In genomic region chr17:23664556-23665021, GRCm38 (mm10) we compare ENCODE assay signal across 9 mouse cellular contexts. TPM values are rescaled to one million over a fixed set of nuclear protein-coding genes. Genes with fewer than 3 reads are reported as not detected.
DNase-seq lines count a peak whose midpoint lies in the region; ATAC-seq and TF ChIP-seq lines count a peak whose summit lies in the region.
"Had no signal": no experiment of that assay in that cellular context is flagged by ENCODE, and none has a peak within 500 bp of the region (broad histone marks: within the 10 kb centered on the region; RNA-seq: fewer than 3 reads in every experiment).

No protein-coding gene starts in this region.

- no peak overlapping the region for H3K4me3 ChIP-seq in cortical plate, adult 2 months (ENCODE audit: insufficient read depth, low read length)
- no peak overlapping the region for H3K4me3 ChIP-seq in intestine, postnatal 0 days (ENCODE audit: low read depth, low read length)
- H3K4me3 ChIP-seq in neural tube, embryonic 15.5 days (replicated peaks) = no peak overlapping the region

- H3K36me3 ChIP-seq in intestine, postnatal 0 days (ENCODE audit: control insufficient read depth, insufficient read depth) = peaks cover 42% of the 10 kb centered on the region
- peaks cover 31% of the 10 kb centered on the region for H3K36me3 ChIP-seq in neural tube, embryonic 15.5 days

- DNase-seq in cerebellum, postnatal 10 days = peak; percentile 55 to 70
- DNase-seq in cerebellum, adult 18-20 months = no peak
- DNase-seq in 416B (ENCODE audit: low read depth) = peak; percentile 61
- DNase-seq in right cerebral cortex, postnatal 36 days (ENCODE audit: low spot score in 2 of 2) = no peak
- DNase-seq in adrenal gland, postnatal 4 days (ENCODE audit: low spot score in 2 of 2) = no peak

- H3K9ac ChIP-seq in intestine, postnatal 0 days (ENCODE audit: low read depth, low read length) = no peak overlapping the region
- H3K9ac ChIP-seq in neural tube, embryonic 15.5 days (replicated peaks) = no peak overlapping the region

- H3K27me3 ChIP-seq in intestine, postnatal 0 days (replicated peaks; ENCODE audit: control insufficient read depth, insufficient read depth, low read length) = peaks cover 3% of the 10 kb centered on the region; the same call in 1 of the 2 replicates
- peaks cover 40% of the 10 kb centered on the region for H3K27me3 ChIP-seq in neural tube, embryonic 15.5 days (replicated peaks)

- H3K27ac ChIP-seq in cortical plate, adult 2 months (ENCODE audit: insufficient read depth, low read length) = no peak overlapping the region
- no peak overlapping the region for H3K27ac ChIP-seq in intestine, postnatal 0 days (ENCODE audit: low read depth, low read length)
- no peak overlapping the region for H3K27ac ChIP-seq in neural tube, embryonic 15.5 days (replicated peaks)

- WGBS in intestine, postnatal 0 days = 5% methylated on average over 5 of the region's 5 CpGs
- whole genome bisulfite sequencing in neural tube, embryonic 15.5 days = 20% methylated on average over 5 of the region's 5 CpGs

- no peaks in the 10 kb centered on the region for H3K9me3 ChIP-seq in intestine, postnatal 0 days (ENCODE audit: control insufficient read depth)
- H3K9me3 ChIP-seq in neural tube, embryonic 15.5 days (replicated peaks) = no peaks in the 10 kb centered on the region

- TF ChIP-seq CTCF in cortical plate, adult 2 months (IDR thresholded peaks at IDR 0.05; ENCODE audit: extremely low read depth, insufficient read depth, low read length) = peak; percentile 67
- peak; percentile 86 for TF ChIP-seq CTCF in intestine, postnatal 0 days (IDR thresholded peaks at IDR 0.05; ENCODE audit: low read depth)

- H3K4me2 ChIP-seq in intestine, postnatal 0 days (replicated peaks; ENCODE audit: low read depth) = no peak overlapping the region
- no peak overlapping the region for H3K4me2 ChIP-seq in neural tube, embryonic 15.5 days

- no peak for TF ChIP-seq POLR2A in cortical plate, adult 2 months (IDR thresholded peaks at IDR 0.05; ENCODE audit: extremely low read depth, insufficient read depth, low read length)

- ATAC-seq in intestine, postnatal 0 days = peak; percentile 42; the same call in 1 of the 2 replicates
- peak; percentile 53; the same call in 1 of the 2 replicates for ATAC-seq in neural tube, embryonic 15.5 days (ENCODE audit: low FRiP score)

- H3K4me1 ChIP-seq in cortical plate, adult 2 months (ENCODE audit: control insufficient read depth, insufficient read depth, low read length) = no peaks in the 10 kb centered on the region
- no peaks in the 10 kb centered on the region for H3K4me1 ChIP-seq in intestine, postnatal 0 days (replicated peaks; ENCODE audit: control insufficient read depth, insufficient read depth, low read length)
- H3K4me1 ChIP-seq in neural tube, embryonic 15.5 days = peaks cover 8% of the 10 kb centered on the region; the same call in 1 of the 2 replicates

RNA-seq across cellular contexts. Expression of gene Bicdl2, which starts 4.3 kb away (rescaled TPM):
- polyA plus RNA-seq in cortical plate, adult 2 months (2012; rRNA removed) = 0.10 TPM in 1 of 2 replicates, not detected in the other
- 7.8 and 8.5 TPM in 2 replicates for polyA plus RNA-seq in intestine, postnatal 0 days (2015; fragmentation: Nextera tagmentation; extraction: Ambion mirVana)
- 0.84 TPM in 1 of 2 replicates, not detected in the other for polyA plus RNA-seq in neural tube, embryonic 15.5 days (2015; fragmentation: Nextera tagmentation; extraction: Ambion mirVana)
- under 1 TPM in 1 of 2 experiments, not detected in 1; 0.31 TPM for total RNA-seq in adrenal gland, postnatal 4 days (2021)
- total RNA-seq: layer of hippocampus, adult 18-20 months had no signal

RNA-seq across cellular contexts. Expression of gene Hcfc1r1, which starts 8.8 kb away (rescaled TPM):
- polyA plus RNA-seq in cortical plate, adult 2 months (2012; rRNA removed) = 137 and 139 TPM in 2 replicates
- polyA plus RNA-seq in intestine, postnatal 0 days (2015; fragmentation: Nextera tagmentation; extraction: Ambion mirVana) = 131 and 136 TPM in 2 replicates
- polyA plus RNA-seq in neural tube, embryonic 15.5 days (2015; fragmentation: Nextera tagmentation; extraction: Ambion mirVana) = 129 and 149 TPM in 2 replicates
- 100 to 1,000 TPM; 132 to 134 TPM for total RNA-seq in adrenal gland, postnatal 4 days (2021)

RNA-seq across cellular contexts. Expression of gene Thoc6, which starts 9.1 kb away (rescaled TPM):
- 8.5 and 8.8 TPM in 2 replicates for polyA plus RNA-seq in cortical plate, adult 2 months (2012; rRNA removed)
- 14.7 and 15.5 TPM in 2 replicates for polyA plus RNA-seq in intestine, postnatal 0 days (2015; fragmentation: Nextera tagmentation; extraction: Ambion mirVana)
- 44.1 and 45.1 TPM in 2 replicates for polyA plus RNA-seq in neural tube, embryonic 15.5 days (2015; fragmentation: Nextera tagmentation; extraction: Ambion mirVana)
- total RNA-seq in adrenal gland, postnatal 4 days (2021) = 10 to 100 TPM; 26.7 to 27.5 TPM

RNA-seq across cellular contexts. Expression of gene Tnfrsf12a, which starts 12.7 kb away (rescaled TPM):
- polyA plus RNA-seq in cortical plate, adult 2 months (2012; rRNA removed) = 2.7 and 4.2 TPM in 2 replicates
- polyA plus RNA-seq in intestine, postnatal 0 days (2015; fragmentation: Nextera tagmentation; extraction: Ambion mirVana) = 46.6 and 50.9 TPM in 2 replicates
- 9.1 and 9.5 TPM in 2 replicates for polyA plus RNA-seq in neural tube, embryonic 15.5 days (2015; fragmentation: Nextera tagmentation; extraction: Ambion mirVana)
- total RNA-seq in adrenal gland, postnatal 4 days (2021) = 10 to 100 TPM; 53.2 to 53.8 TPM

RNA-seq across cellular contexts. Expression of gene Cldn6, which starts 14.5 kb away (rescaled TPM):
- polyA plus RNA-seq in cortical plate, adult 2 months (2012; rRNA removed) = 0.09 TPM in 1 of 2 replicates, not detected in the other
- polyA plus RNA-seq in intestine, postnatal 0 days (2015; fragmentation: Nextera tagmentation; extraction: Ambion mirVana) = 0.38 and 0.42 TPM in 2 replicates
- 0.14 and 8.5 TPM in 2 replicates for polyA plus RNA-seq in neural tube, embryonic 15.5 days (2015; fragmentation: Nextera tagmentation; extraction: Ambion mirVana)
- 10 to 100 TPM in 1 of 2 experiments, not detected in 1; 12.1 TPM for total RNA-seq in adrenal gland, postnatal 4 days (2021)
- total RNA-seq: layer of hippocampus, adult 18-20 months had no signal

Comparison
In these comparisons a context has a peak if more than half of its experiments do, and no peak if none do; other contexts are left out.
1. DNase-seq: peak in cerebellum, postnatal 10 days (2 of 2) and 416B (single experiment); none in cerebellum, adult 18-20 months (0 of 2), right cerebral cortex, postnatal 36 days (0 of 2) and adrenal gland, postnatal 4 days (0 of 2).